Mouse (Mus musculus) right cerebral cortex, adult 18-20 months (tissue): ENCODE data around the gene Slc26a9.
A peak's percentile ranks its signal among the peaks of the same experiment; 100 is the strongest.
"Not testable (repeated sequence)": the region's sequence is repeated elsewhere in the genome, so short reads cannot be mapped to it uniquely, and the experiment has no call there.

Experiments used
- DNase-seq: peaks from one replicate; pipeline ENCODE4 v3.0.0; 2022; ENCODE audit warnings: mixed read lengths

Slc26a9 gene

DNA sequence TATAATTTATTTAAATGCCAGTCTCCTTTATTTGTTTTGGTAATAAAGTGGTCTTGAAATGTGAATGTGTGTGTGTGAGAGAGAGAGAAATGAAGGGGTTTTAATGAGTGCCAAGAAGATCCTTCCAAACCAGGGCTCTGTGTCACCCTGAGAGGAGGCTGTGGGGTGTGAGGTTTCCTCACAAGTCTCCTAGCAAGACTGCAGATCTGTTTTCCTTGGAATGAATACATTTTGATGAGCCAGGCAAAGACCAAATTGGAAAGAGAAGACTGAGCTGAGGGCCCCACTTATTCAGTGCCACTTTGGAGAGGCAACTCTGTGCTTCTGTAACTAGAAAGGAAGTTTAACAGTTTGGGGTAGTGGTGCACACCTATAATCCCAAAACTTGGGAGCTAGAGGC lies 27.6 kb downstream of the Slc26a9 start:
- DNase-seq = no peak

DNA sequence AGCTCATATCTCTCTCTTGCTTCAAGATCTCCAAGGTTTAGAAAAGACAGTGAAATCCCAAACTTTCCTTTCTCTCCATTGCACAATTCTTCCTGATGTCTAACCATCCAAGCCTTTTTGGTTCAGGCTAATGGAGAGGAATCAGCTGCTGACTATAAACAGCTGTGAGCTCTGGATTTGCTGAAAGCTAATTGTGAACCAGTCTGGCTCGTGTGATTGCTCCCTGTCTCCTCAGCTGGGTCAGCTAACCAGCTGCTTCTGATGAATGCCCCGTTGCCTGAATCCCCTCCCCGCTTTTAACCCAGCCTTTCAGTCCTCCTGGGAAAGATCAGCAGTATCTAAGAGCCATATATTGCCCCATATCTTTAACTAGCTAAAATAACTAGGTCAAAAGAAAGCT lies 50.8 kb downstream of the Slc26a9 start:
- DNase-seq = no peak

DNA sequence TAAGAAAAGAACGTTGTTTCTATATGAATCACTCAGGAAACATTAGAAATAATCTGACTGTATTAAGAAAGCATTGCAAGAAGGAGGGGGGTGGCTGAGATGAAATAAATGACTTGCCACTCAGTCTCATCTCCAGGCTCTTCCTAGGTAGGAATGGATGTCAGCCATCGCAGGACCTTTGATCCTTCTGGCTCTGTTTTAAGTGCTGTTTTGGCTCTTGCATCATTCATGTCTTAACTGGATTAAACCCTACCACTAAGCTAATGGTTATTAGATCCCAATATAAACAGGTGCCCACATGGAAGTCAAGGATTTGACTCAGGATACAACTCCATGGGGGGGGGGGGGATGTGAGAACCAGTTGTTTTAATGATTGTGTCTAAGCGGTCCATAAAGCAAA lies 51.3 kb downstream of the Slc26a9 start:
- DNase-seq = no peak

DNA sequence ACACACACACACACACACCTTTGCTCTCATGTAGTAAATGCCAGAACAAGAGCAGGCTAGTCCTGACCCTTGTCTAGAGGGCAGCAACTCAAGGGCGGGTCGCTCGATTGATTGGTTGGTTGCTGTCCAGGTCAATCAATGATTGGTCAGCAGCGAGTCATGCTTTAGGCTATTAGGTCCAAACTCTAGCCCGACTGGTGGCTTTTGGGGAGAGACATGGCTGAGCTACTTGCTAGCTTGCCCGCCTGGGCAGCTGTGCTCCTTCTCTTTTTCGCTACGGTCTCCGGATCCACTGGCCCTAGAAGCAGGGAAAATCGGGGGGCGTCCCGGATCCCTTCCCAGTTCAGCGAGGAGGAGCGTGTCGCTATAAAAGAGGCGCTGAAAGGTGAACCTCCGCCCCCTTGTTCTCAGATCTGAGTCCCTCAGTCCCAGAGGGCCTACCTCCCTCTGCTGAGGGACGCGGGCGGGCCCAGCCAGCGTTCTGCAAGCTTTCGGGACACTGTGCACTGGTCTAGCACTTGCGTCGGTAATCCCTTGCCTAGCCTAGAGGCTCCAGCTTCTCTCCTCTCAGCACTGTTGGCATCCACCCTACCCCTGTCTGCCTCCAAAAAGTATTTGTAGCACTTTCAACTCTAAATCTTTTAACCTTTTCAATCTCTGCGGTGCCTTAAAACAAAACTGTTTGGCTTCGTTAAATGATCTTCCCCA lies 53.5 kb downstream of the Slc26a9 start, which contains the start of gene Pm20d1:
Gene Pm20d1 (plus strand): TSS at position 180 of the 708 bp plus-strand sequence.
- no peak for DNase-seq

DNA sequence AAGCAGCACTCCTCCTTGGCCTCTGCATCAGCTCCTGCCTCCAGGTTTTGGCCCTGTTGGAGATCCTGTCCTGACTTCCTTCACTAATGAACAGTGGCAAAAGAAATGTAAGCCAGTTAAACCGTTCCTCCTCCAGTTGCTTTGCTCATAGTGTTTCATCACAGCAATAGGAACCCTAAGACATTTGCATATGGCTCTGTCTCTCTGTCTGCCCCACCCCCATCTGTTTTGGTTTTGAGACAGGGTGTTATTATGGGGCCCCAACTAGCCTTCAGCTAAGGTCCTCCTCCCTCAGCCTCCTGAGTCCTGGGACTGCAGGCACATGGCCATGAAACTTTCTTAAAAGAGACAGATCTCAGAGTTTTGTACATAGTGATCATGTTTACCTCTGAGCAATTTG lies 56.2 kb downstream of the Slc26a9 start:
- no peak for DNase-seq

DNA sequence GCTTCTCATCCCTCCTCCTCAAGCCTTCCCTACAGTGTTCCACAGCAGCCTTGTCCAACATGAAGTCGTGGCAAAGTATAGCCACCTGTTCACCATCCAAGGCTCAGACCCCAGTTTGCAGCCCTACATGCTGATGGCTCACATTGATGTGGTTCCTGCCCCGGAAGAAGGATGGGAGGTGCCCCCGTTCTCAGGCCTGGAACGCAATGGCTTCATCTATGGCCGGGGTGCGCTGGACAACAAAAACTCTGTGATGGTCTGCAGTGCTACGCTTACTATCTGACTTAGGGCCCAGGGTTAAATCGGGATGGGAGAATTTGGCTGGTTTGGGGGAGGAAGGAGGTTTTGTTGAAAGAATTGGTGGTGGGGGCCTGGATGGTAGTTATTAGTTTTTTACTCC lies 57.2 kb downstream of the Slc26a9 start:
- DNase-seq = no peak

DNA sequence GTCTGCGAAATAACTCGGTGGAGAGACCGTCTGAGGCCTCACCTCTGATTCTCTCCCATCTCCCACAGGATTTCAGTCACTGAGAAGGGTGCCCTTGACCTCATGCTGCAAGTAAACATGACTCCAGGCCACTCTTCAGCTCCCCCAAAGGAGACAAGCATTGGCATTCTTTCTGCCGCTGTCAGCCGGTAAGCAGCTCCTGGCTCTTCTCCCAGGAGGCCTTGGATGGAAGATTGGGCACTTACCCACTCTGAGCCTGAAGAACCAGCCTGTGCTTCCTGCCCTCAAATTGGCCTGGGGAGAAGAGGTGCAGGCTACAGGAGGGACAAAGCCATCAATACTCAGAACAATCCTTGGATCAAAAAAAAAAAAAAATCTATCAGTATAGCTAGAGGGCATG lies 58.8 kb downstream of the Slc26a9 start:
- DNase-seq = no peak

DNA sequence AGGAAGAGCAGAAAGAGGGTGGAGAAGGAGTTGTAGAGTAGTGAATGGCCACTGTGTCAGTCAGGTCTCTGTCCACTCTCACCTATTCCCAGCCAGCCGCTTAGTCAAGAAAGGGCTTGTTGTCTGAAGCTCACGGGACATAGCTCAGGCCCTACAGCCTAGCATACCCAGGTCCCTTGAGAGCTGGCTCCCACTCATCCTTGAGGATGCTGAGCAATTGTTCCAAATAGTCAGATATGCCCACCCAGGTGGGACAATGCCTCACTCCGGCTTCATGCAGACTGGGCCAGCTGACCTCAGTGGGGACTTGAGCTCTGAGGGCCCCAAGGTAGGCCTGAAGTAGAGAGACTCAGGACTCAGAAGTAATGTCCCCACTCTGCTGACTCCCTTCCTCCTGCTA lies 60.3 kb downstream of the Slc26a9 start:
- DNase-seq = no peak

DNA sequence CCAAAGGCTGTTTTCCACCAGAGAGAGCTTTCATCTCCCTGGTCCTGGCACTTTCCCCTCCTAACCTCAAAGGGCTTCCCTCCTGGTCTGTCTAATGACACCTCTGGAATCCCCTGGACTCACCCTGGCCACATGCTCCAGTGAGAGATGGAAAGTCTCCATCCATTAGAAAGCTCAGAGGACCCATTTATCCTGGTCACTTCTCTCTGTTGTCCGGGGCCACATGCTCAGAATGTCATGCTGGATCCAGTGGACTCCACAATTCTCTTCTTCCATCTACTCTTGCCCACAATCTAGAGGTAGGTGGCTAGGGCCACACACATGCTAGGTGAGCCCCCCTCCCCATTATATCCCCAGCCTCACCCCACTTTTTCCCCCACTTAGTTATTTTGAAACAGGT lies 65.2 kb downstream of the Slc26a9 start:
- DNase-seq = no peak

DNA sequence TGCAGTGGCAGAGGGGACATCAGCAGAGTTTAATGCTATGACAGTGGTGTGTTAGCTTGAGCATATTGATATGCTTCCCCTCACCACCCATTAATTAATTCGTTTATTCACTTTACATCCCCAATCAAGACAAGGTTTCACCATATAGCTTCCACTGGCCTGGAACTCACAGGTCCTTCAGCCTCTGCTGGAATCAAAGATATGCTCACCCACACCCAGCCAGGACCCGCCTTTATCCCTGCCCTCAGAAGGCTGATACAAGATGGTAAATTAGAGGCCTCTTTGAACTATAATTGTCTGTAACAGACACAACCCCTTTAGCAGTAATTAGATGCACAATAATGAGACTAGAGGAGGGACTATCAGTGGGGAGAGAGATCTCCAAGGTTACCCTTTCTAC lies 65.8 kb downstream of the Slc26a9 start:
- DNase-seq = no peak

DNA sequence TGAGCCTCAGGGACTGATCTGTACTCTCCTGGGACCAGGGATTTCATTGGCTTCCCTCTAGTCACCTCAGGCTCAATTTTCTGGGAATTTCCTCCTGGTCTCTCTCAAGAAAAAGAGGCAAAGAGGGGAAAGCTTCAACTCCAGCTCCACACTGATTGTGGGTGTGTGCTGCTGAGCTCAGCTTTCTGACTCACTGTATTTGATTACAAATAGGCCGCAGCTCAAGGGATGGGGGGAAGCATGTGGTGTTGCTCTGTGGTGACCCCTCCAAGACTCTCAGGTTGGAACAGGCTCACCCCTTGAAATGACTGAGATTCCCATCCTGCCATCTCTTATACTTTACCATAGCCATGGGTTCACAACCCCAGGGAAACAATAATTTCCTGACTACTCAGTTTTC lies 67.6 kb downstream of the Slc26a9 start:
- DNase-seq = no peak

DNA sequence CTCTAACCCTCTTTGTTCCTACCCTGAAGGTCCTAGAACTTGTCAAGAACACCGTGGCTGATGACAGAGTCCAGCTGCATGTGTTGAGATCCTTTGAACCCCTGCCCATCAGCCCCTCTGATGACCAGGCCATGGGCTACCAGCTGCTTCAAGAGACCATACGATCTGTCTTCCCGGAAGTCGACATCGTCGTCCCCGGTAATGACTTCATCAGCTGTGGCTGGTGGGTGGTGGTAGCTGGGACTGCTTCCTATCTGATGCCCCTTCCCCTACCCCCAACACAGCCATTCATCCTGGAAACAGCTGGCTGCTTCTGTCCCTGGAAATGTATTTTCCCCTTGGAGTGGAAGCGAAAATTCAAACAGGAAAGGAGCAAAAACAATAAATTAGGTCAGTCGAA lies 68.2 kb downstream of the Slc26a9 start:
- no peak for DNase-seq

DNA sequence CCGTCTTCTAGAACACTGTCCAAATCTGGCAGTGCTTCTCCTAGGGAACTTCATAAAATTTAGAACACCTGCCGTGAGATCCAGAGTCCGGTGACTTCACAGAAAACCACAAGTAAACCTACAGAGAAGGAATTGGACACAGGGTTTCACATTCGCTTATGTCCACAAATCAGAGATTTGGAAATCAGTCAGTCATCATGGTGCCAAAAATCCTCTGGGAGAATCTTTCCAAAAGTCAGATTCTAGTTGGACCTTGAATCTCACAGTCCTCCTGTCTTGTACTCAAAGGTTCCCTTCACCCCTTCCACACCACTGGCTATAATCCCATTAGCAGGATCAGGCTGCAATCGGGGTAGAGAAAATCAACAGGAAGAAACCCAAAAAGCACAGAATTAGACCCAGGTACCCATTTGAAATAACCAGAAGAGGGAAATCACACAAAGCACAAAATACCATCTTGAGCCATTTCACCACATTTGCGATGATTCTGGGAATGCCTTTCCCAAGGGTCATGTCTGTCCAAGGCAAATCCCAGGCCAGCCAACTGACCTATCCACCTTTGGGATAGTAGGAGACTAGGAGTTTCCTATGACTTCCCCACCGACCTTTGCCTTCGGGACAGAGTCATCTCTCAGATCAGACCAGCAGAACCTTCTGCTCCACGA lies 68.9 kb downstream of the Slc26a9 start:
- no peak for DNase-seq

DNA sequence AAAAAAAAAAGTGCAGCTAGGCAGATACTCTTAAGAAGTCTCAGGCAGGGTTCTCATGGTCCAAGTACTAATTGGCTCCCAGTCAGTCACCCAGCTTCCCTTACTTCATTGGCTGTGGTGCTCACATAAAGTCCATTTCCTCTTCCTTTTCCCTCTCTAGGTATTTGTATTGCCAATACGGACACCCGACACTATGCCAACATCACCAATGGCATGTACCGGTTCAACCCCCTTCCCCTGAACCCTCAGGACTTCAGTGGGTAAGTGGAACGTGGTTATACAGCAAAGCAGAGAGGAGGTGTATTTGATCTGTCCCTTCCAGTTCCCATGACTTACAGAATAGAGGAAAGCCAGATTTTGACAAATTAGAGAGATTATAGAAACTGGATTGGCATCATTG lies 69.9 kb downstream of the Slc26a9 start:
- DNase-seq = no peak

DNA sequence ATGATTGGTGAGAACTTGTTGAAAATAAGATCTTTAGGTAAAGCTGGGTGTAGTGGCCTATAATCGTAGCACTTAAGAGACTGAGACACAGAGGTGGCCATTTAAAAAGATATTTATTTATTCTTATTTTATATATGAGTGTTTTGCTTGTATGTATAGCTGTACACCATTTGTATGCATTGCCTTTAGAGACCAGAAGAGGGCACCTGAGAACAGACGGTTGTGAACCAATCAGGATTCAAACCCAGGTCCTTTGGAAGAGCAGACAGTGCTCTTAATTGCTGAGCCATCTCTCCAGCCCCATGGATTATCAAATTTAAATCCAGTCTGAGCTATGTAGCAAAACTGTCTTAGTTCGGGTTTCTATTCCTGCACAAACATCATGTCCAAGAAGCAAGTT lies 70.4 kb downstream of the Slc26a9 start:
- DNase-seq = no peak

DNA sequence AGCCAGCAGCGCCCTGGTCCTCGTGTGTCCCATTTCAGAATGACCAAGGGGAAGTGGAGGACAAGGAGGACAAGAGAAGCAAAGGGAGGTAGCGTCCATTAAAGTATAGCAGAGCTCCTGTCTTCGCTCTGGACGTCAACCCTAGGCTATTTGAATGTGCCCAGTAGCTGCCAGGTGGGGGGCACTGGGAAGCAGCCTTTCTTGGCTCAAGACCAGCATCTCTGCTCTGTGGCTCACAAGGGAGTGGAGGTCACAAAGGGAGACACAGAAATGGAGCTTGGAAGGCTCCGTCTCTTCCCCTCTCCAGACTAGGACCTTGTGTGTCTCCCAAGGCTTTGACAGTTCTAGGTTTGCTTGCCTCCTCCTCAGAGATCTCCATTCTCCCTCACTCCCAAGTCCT lies 73.1 kb downstream of the Slc26a9 start:
- DNase-seq = no peak

DNA sequence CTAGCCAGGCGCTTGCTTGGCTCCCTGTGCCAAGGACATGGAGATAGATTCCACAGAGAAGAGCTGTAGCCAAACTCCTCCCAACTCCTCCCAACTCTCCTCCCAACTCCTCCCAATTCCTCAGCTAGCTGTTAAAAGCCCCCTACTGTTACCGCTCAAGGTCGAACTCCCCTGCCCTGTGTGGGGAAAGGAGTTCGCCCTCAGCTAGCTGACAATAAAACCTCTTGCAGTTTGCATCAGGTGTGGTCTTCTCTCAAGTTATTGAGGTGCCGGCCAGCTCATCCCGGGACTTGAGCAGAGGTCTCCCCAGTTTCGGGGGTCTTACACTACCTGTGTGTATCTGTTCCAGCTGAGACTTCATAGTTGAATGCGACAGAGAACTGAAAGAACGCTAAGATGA lies 76.5 kb downstream of the Slc26a9 start:
- not testable (repeated sequence) for DNase-seq

DNA sequence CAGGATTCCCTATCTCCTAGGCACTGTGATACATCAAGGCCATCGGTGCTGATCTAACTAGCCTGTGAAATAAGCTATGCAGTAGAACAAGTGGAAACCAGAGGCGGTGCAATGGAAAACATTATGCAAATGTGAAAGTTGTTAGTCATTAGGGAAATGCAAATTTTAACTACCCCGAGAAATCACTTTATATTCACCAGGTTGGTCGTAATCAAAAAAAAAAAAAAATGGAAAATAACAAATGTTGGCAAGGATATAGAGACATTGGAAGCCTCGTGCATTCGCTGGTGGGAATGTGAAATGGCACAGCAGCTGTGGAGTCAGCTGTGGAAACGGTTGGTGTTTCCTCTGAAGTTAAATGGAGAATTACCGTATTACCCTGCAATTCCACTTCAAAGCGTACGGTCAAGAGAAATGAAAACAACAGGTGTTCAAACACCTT lies 77.1 kb downstream of the Slc26a9 start:
- DNase-seq = peak; percentile 61
